Mouse (Mus musculus) yolk sac, embryonic 10.5 days (tissue): ENCODE measurements at regions not wholly inside any gene's neighbourhood (a gene's known extent, or its start where the extent isn't known, plus 50 kb on each side); places are given as distances from the start of the nearest gene placed in this dataset.
A peak's percentile ranks its signal among the peaks of the same experiment; 100 is the strongest.

Source experiments
- DNase-seq: peaks from one replicate; pipeline ENCODE4 v3.0.0-alpha.2; 2017; ENCODE audit warnings: low spot score

- DNase-seq = no peak
Observed at GRCm38 (mm10) chr15:60104126-60104525, 87.7 kb upstream of the 4933412E24Rik start.

GRCm38 (mm10) chr15:60101485-60102280 is 85.3 kb upstream of the 4933412E24Rik start:
- no peak for DNase-seq

DNA sequence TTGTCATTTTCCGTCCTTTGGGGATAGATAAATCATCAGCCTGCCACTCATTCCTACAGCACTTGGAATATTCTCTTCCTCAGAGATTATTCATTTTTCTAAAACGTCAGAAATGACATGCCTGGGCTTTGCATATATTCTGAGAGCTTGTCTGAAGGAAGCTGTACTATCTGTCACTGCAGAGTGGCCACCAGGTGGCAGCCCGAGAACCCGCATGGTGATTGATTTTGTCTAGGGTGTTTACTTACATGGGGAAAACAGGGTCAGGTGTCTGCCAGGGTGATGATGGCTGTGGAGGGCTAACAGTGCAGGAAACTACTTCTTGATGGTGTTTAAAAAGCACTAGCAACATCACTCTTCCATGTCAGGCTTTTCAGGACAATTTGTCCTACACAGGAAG is 80.7 kb upstream of the 4933412E24Rik start:
- DNase-seq = peak; percentile 28

DNA sequence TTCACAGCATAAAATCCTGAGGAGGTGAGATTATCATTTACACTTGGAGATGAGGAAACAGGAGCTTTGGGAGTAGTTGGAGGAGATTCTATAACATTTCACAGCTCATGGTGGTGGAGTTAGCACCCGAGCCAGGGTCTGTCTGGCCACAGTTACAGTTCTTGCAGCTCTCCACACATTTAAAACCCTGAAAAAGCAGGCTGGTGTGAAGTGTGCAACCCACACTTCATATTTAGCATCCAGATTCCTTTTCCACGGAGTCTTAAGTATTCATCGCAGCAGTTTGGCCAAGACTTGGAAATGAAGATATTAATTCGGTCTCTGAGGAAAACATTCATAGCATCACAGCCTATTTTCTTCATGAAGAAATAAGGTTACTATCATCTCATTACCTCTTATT is 79.7 kb upstream of the 4933412E24Rik start:
- no peak for DNase-seq

GRCm38 (mm10) chr15:60089921-60090320 is 73.5 kb upstream of the 4933412E24Rik start:
- DNase-seq = no peak

GRCm38 (mm10) chr15:60088964-60089899 is 72.8 kb upstream of the 4933412E24Rik start:
- DNase-seq = no peak
